ENCODE assay signal across 8 mouse cellular contexts in genomic region chr16:42190114-42191045, GRCm38 (mm10).
A peak's percentile ranks its signal among the peaks of the same experiment; 100 is the strongest.
DNase-seq lines count a peak whose midpoint lies in the region; ATAC-seq and TF ChIP-seq lines count a peak whose summit lies in the region.

No protein-coding gene starts in this region.

- peak; percentile 95 for DNase-seq in ZHBTc4 (ENCODE audit: low read depth, low spot score)
- peak; percentile 92 for DNase-seq in gastrocnemius, adult 2 months
- peak; percentile 97 for DNase-seq in hindbrain, postnatal 0 days (ENCODE audit: low spot score)
- peak; percentile 93 to 94 for DNase-seq in left cerebral cortex, adult 2 months (ENCODE audit: extremely low spot score in 1 of 2, low spot score in 2 of 2)
- DNase-seq in right cerebral cortex, adult 2 months (ENCODE audit: low spot score in 2 of 2), result peak; percentile 89 to 90
- peak; percentile 64 for DNase-seq in urinary bladder, postnatal 10 days (ENCODE audit: low spot score)

- no peaks in the 10 kb centered on the region for H3K36me3 ChIP-seq in hindbrain, postnatal 0 days (ENCODE audit: insufficient read depth, low read length)

- under 1% methylated on average over 44 of the region's 44 CpGs for WGBS in hindbrain, postnatal 0 days

- peak overlapping the region; percentile 99 for H3K4me2 ChIP-seq in hindbrain, postnatal 0 days (ENCODE audit: low read depth, low read length)

- H3K27me3 ChIP-seq in hindbrain, postnatal 0 days (ENCODE audit: insufficient read depth, low read length), result no peaks in the 10 kb centered on the region

- no peaks in the 10 kb centered on the region for H3K9me3 ChIP-seq in hindbrain, postnatal 0 days (ENCODE audit: low read length)

- peaks cover 4% of the 10 kb centered on the region; the same call in 1 of the 2 replicates for H3K4me1 ChIP-seq in hindbrain, postnatal 0 days (ENCODE audit: insufficient read depth, low read length)

- TF ChIP-seq CTCF in gastrocnemius, adult 2 months (IDR thresholded peaks at IDR 0.05), result peak; percentile 89
- TF ChIP-seq CTCF in hindbrain, postnatal 0 days (IDR thresholded peaks at IDR 0.05; ENCODE audit: low read depth), result peak; percentile 87
- TF ChIP-seq CTCF in left cerebral cortex, adult 2 months (IDR thresholded peaks at IDR 0.05), result peak; percentile 83

- intact Hi-C loops in gastrocnemius, adult 2 months (cut with DNase I), result no loop called here
- intact Hi-C loops in left cerebral cortex, adult 2 months (cut with DNase I), result loop anchor here (2.0 to 5.0 kb wide), 3 partner anchors 87 to 722 kb away; no protein-coding TSS in a partner anchor

- peak overlapping the region; percentile 90 for H3K9ac ChIP-seq in hindbrain, postnatal 0 days (replicated peaks; ENCODE audit: low read length)

- peak; percentile 94 for ATAC-seq in common myeloid progenitor, adult 5-6 weeks (replicated peaks; ENCODE audit: low read depth, poor library complexity, severe bottlenecking)
- ATAC-seq in hindbrain, postnatal 0 days, result peak; percentile 93
- peak; percentile 98 for ATAC-seq in megakaryocyte, adult 5-6 weeks (ENCODE audit: poor library complexity, severe bottlenecking)

- peak overlapping the region; percentile 75 for H3K4me3 ChIP-seq in gastrocnemius, adult 2 months
- peak overlapping the region; percentile 54 for H3K4me3 ChIP-seq in hindbrain, postnatal 0 days (ENCODE audit: low read length)
- H3K4me3 ChIP-seq in left cerebral cortex, adult 2 months, result peak overlapping the region; percentile 56

- H3K27ac ChIP-seq in gastrocnemius, adult 2 months, result peak overlapping the region; percentile 89
- peak overlapping the region; percentile 100 for H3K27ac ChIP-seq in hindbrain, postnatal 0 days
- H3K27ac ChIP-seq in left cerebral cortex, adult 2 months, result peak overlapping the region; percentile 96

Comparison
In these comparisons a context has a peak if more than half of its experiments do, and no peak if none do; other contexts are left out.
1. Peak in every context shown above with its lines: DNase-seq, ATAC-seq, H3K4me3 ChIP-seq and H3K27ac ChIP-seq.